Mouse (Mus musculus) olfactory bulb, adult 2 months (tissue): Measurements from ENCODE around the gene Cacng1.

Experiments used
- CTCF ChIP-seq: fragments of 200-500 bp; IDR thresholded peaks from 2 replicates; pipeline ENCODE4 v1.5.1; 2012; ENCODE audit warnings: low read depth, mild to moderate bottlenecking, low read length, moderate library complexity; ENCODE audit not compliant: insufficient read depth
- POLR2A ChIP-seq: fragments of 200-500 bp; IDR thresholded peaks from 2 replicates; pipeline ENCODE4 v1.6.1; 2012; ENCODE audit warnings: mild to moderate bottlenecking, low read depth, low read length, moderate library complexity; ENCODE audit not compliant: insufficient read depth

DNA sequence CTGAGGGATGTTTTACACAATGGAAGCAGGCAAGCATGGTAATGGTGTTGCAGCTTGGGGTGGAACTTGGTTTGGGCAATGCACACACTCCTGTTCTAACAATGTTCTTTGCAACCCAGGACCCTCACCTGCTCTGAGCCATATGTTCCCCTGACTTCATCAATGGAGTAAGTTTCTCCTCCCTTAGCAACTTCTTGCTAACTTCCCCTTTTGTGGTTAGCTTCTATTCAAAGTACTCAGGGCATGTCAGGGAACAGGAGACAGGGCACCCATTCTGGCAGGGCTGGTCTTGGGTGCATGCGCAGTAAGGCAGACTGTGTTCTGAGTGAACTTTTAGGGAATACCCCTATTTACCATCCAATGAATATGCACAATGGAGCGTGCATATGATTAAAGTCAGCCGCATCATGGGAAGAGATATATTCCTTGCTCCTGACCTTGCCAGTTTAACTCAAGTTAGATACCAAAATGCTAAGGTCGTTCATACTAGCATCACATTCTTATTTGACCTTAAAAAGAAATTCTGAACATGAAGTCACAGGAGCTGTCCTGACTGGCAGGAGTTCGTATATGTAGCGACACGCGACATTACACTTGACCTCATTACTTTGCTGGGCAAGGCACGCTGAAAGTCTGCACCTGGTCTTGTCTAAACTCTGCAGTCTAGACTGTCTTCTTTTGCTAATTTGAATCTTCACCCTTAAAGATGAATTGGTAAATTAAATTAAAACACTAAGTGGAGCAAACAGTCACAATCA is 4.1 kb upstream of the Cacng1 start:
- no peak for TF ChIP-seq CTCF
- TF ChIP-seq POLR2A, result no peak
